Mouse (Mus musculus) neutrophil, adult 5-6 weeks (primary cell): ENCODE measurements around the gene Tmsb15b1. TPM values are rescaled to one million over a fixed set of nuclear protein-coding genes. Genes with fewer than 3 reads are reported as not detected.

Experiments used
- total RNA-seq: library from RNA; stranded (forward); fragments of 200-1000 nt; gene quantifications from 2 replicates; pipeline ENCODE4 v1.2.3, GENCODE M21; 2017

The Tmsb15b1 gene
- total RNA-seq, 1 experiment from 2014 or later = 7.0 TPM

Other genes with a start within 250 kb of the Tmsb15b1 start
- 128 and 145 TPM in 2 replicates for gene Morf4l2, start 233.2 kb downstream of the Tmsb15b1 start, total RNA-seq
- not detected in 2 replicates for gene Glra4, start 196.7 kb downstream of the Tmsb15b1 start, total RNA-seq
- gene Plp1, start 154.2 kb downstream of the Tmsb15b1 start, total RNA-seq = 4.2 and 4.4 TPM in 2 replicates
- not detected in 2 replicates for gene Rab9b, start 108.1 kb downstream of the Tmsb15b1 start, total RNA-seq
- gene H2bfm, start 49.5 kb downstream of the Tmsb15b1 start, total RNA-seq = not detected in 2 replicates
- gene Tmsb15b2, start 1.4 kb downstream of the Tmsb15b1 start, total RNA-seq = 31.6 TPM in 1 of 2 replicates, not detected in the other
- gene Tmsb15l, start within 50 bp of the Tmsb15b1 start, total RNA-seq = 3.7 and 6.6 TPM in 2 replicates
- gene Zcchc18, start 16.3 kb upstream of the Tmsb15b1 start, total RNA-seq = 6.9 and 8.6 TPM in 2 replicates
- 18.8 and 24.4 TPM in 2 replicates for gene Slc25a53, start 61.4 kb upstream of the Tmsb15b1 start, total RNA-seq
- 12.6 and 13.1 TPM in 2 replicates for gene Fam199x, start 72.7 kb upstream of the Tmsb15b1 start, total RNA-seq
- not detected in 2 replicates for gene Esx1, start 145.2 kb upstream of the Tmsb15b1 start, total RNA-seq